Mouse (Mus musculus): ENCODE data around the gene Tagln2. TPM values are rescaled to one million over a fixed set of nuclear protein-coding genes. Genes with fewer than 3 reads are reported as not detected.

Gene Tagln2
- polyA plus RNA-seq, 1 experiment: 393 TPM

DNA sequence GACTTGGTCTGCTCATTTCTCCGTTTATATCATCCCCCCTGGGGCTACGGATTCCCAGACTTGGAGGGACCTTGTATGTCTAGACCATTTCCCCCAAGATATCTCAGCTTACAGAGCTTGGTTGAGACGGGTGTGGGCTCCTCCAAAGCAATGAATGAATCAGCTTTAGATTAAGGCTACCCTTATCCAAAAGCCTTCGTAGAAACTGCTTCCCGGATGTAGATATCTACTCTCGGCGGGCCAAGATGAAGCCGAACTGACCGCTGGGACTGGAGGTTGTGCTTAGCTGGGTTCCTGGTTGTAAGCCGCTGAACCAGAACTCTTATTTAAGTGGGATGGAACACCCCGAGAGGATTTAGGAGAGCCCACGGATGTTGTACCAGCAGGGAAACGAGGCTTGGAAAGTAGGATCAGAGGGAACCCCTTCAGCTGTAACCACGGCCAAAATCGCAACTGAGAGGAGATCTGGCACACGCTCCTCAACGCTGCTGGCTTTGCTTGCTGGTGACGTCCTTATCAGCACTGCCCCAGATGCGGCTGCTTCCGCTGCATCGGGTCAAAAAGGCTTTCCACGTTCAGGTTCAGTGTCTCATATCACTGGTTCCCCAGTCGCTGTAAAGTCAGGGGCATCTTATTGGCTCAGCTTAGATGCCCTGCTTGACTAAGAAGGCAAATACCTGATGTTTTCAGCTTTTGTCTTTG is 26.7 kb downstream of the Tagln2 start:
- no peak overlapping the region for H3K4me2 ChIP-seq (ENCODE audit: low read depth)
- H3K36me3 ChIP-seq (ENCODE audit: control insufficient read depth, insufficient read depth): no peaks in the 10 kb centered on the region
- H3K4me3 ChIP-seq: no peak overlapping the region
- no peaks in the 10 kb centered on the region for H3K27me3 ChIP-seq (ENCODE audit: control insufficient read depth, insufficient read depth, insufficient read length)
- H3K79me2 ChIP-seq (ENCODE audit: control insufficient read depth, insufficient read depth): no peaks in the 10 kb centered on the region
- TF ChIP-seq MYOD1 (IDR thresholded peaks at IDR 0.05; ENCODE audit: control insufficient read depth in 1 of 3, insufficient read length in 2 of 3, low read depth in 2 of 3) (no peak), USF1 (IDR thresholded peaks at IDR 0.05; ENCODE audit: low read depth) (no peak), MAX (IDR thresholded peaks at IDR 0.05; ENCODE audit: low read depth) (no peak), E2F4 (IDR thresholded peaks at IDR 0.05; ENCODE audit: insufficient read depth) (no peak), POLR2AphosphoS2 (IDR thresholded peaks at IDR 0.05; ENCODE audit: insufficient read length, low read depth) (no peak), TCF12 (IDR thresholded peaks at IDR 0.05; ENCODE audit: insufficient read depth, poor library complexity, severe bottlenecking) (no peak), REST (IDR thresholded peaks at IDR 0.05; ENCODE audit: insufficient read depth, insufficient read length) (no peak), MYOG (IDR thresholded peaks at IDR 0.05; ENCODE audit: control insufficient read depth in 1 of 3, insufficient read depth in 1 of 3, insufficient read length in 2 of 3, low read depth in 2 of 3) (no peak), SRF (IDR thresholded peaks at IDR 0.05; ENCODE audit: control insufficient read depth, insufficient read length, low read depth) (no peak), CEBPB (IDR thresholded peaks at IDR 0.05; ENCODE audit: insufficient read depth, poor library complexity, severe bottlenecking) (no peak), POLR2A (IDR thresholded peaks at IDR 0.05; ENCODE audit: insufficient read length, low read depth) (no peak), TCF3 (IDR thresholded peaks at IDR 0.05; ENCODE audit: insufficient read length, low read depth) (no peak)
- H3ac ChIP-seq (ENCODE audit: control insufficient read depth, insufficient read length): no peak overlapping the region

DNA sequence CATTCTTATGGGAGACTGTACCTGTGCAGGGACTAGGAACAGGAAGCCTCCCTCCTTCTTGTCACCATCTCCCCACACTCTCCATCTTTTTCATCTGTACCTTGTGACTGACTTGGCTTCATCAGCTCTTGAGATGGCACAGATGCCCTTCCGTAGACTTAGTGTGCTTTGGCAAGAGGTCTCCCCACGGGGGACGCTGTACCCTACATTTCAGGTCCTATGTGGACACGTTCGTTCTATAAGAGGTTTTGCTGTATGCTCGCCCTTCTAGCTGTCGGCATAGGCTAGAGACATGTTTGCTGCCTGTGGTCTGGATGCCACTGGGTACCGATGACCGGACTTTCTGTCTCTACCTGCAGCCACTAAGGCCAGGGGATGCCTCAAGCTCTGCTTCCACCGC is 27.6 kb downstream of the Tagln2 start:
- Histone ChIP-seq H3K27me3 (ENCODE audit: control insufficient read depth, insufficient read depth, insufficient read length) (no peaks in the 10 kb centered on the region), H3K36me3 (ENCODE audit: control insufficient read depth, insufficient read depth) (no peaks in the 10 kb centered on the region), H3ac (ENCODE audit: control insufficient read depth, insufficient read length) (no peak overlapping the region), H3K4me2 (ENCODE audit: low read depth) (no peak overlapping the region), H3K4me3 (no peak overlapping the region), H3K79me2 (ENCODE audit: control insufficient read depth, insufficient read depth) (no peaks in the 10 kb centered on the region)
- TF ChIP-seq USF1 (IDR thresholded peaks at IDR 0.05; ENCODE audit: low read depth) (no peak), POLR2AphosphoS2 (IDR thresholded peaks at IDR 0.05; ENCODE audit: insufficient read length, low read depth) (no peak), E2F4 (IDR thresholded peaks at IDR 0.05; ENCODE audit: insufficient read depth) (no peak), TCF3 (IDR thresholded peaks at IDR 0.05; ENCODE audit: insufficient read length, low read depth) (no peak), CEBPB (IDR thresholded peaks at IDR 0.05; ENCODE audit: insufficient read depth, poor library complexity, severe bottlenecking) (no peak), POLR2A (IDR thresholded peaks at IDR 0.05; ENCODE audit: insufficient read length, low read depth) (no peak), SRF (IDR thresholded peaks at IDR 0.05; ENCODE audit: control insufficient read depth, insufficient read length, low read depth) (no peak), MYOD1 (IDR thresholded peaks at IDR 0.05; ENCODE audit: control insufficient read depth in 1 of 3, insufficient read length in 2 of 3, low read depth in 2 of 3) (no peak)

- Histone ChIP-seq H3ac (ENCODE audit: control insufficient read depth, insufficient read length) (no peak overlapping the region), H3K4me2 (ENCODE audit: low read depth) (no peak overlapping the region), H3K27me3 (ENCODE audit: control insufficient read depth, insufficient read depth, insufficient read length) (no peaks in the 10 kb centered on the region), H3K4me3 (no peak overlapping the region), H3K79me2 (ENCODE audit: control insufficient read depth, insufficient read depth) (no peaks in the 10 kb centered on the region), H3K36me3 (ENCODE audit: control insufficient read depth, insufficient read depth) (no peaks in the 10 kb centered on the region)
- TF ChIP-seq CEBPB (IDR thresholded peaks at IDR 0.05; ENCODE audit: insufficient read depth, poor library complexity, severe bottlenecking): no peak
- no peak for TF ChIP-seq MAX (IDR thresholded peaks at IDR 0.05; ENCODE audit: low read depth)
- no peak for TF ChIP-seq POLR2AphosphoS2 (IDR thresholded peaks at IDR 0.05; ENCODE audit: insufficient read length, low read depth)
These were observed 28.9 kb downstream of the Tagln2 start for GRCm38 (mm10) chr1:172528701-172529100.

DNA sequence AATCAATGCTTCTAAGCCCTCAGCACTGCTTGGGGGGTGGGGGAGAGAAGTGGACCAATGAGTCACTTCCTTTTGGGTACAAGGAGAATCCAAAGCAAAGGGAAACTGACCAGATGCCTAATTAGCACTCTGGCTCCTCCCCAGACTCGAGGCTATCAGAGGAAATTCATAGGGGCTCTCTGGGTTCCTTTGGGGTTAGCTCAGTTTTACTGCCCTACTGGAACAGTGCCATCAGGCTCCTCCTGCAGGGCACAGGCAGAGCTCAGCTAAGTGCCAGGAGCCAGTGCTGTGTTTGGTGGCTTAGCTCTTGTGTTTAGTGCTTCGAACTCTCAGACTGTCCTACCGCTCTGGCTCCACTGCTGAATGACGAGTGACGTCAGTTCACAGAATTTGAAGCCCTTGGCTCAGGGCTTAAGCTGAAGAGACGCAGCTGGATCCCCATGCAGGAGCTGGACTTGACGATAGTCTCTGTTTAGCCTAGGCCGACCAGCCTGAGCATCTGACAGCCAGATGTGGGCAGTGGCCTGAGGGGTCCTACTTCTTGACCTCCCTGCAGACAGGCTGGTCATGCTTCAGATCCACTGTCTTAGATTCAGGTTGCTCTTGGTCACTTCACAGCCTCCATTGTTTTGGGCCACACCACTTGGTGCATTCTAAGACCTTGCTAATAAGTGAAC is 30.8 kb downstream of the Tagln2 start:
- no peak overlapping the region for H3K4me3 ChIP-seq
- no peaks in the 10 kb centered on the region for H3K36me3 ChIP-seq (ENCODE audit: control insufficient read depth, insufficient read depth)
- TF ChIP-seq E2F4 (IDR thresholded peaks at IDR 0.05; ENCODE audit: insufficient read depth): no peak
- TF ChIP-seq MYOG (IDR thresholded peaks at IDR 0.05; ENCODE audit: control insufficient read depth in 1 of 3, insufficient read depth in 1 of 3, insufficient read length in 2 of 3, low read depth in 2 of 3): no peak
- no peak for TF ChIP-seq MAX (IDR thresholded peaks at IDR 0.05; ENCODE audit: low read depth)
- TF ChIP-seq POLR2AphosphoS2 (IDR thresholded peaks at IDR 0.05; ENCODE audit: insufficient read length, low read depth): no peak
- no peak for TF ChIP-seq SRF (IDR thresholded peaks at IDR 0.05; ENCODE audit: control insufficient read depth, insufficient read length, low read depth)
- no peak for TF ChIP-seq REST (IDR thresholded peaks at IDR 0.05; ENCODE audit: insufficient read depth, insufficient read length)
- no peak for TF ChIP-seq TCF3 (IDR thresholded peaks at IDR 0.05; ENCODE audit: insufficient read length, low read depth)
- no peak for TF ChIP-seq POLR2A (IDR thresholded peaks at IDR 0.05; ENCODE audit: insufficient read length, low read depth)
- no peak overlapping the region for H3ac ChIP-seq (ENCODE audit: control insufficient read depth, insufficient read length)
- H3K79me2 ChIP-seq (ENCODE audit: control insufficient read depth, insufficient read depth): no peaks in the 10 kb centered on the region
- no peaks in the 10 kb centered on the region for H3K27me3 ChIP-seq (ENCODE audit: control insufficient read depth, insufficient read depth, insufficient read length)
- peak overlapping the region; percentile 12 for H3K4me2 ChIP-seq (ENCODE audit: low read depth)

DNA sequence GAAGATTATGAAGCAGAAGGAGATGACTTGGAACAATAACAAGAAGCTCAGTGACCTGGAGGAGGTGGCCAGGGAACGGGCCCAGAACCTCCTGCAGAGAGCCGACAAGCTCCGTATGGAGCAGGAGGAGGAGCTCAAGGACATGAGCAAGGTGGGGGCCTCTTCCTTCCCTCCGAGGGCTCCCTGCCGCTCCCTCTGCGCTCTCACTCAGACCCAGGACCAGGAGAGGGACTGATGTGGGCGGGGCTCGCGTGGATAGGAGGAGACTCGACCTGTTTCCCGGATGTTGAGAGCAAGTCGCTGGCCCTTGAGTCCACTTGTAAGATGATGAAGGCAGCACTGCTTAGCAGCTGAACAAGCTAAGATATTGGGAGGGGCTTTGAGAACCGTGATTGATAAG is 32.7 kb downstream of the Tagln2 start:
- H3K4me3 ChIP-seq: no peak overlapping the region
- TF ChIP-seq USF1 (IDR thresholded peaks at IDR 0.05; ENCODE audit: low read depth) (no peak), MYOD1 (IDR thresholded peaks at IDR 0.05; ENCODE audit: control insufficient read depth in 1 of 3, insufficient read length in 2 of 3, low read depth in 2 of 3) (no peak), SRF (IDR thresholded peaks at IDR 0.05; ENCODE audit: control insufficient read depth, insufficient read length, low read depth) (no peak), MAX (IDR thresholded peaks at IDR 0.05; ENCODE audit: low read depth) (no peak), POLR2A (IDR thresholded peaks at IDR 0.05; ENCODE audit: insufficient read length, low read depth) (no peak), CEBPB (IDR thresholded peaks at IDR 0.05; ENCODE audit: insufficient read depth, poor library complexity, severe bottlenecking) (no peak), TCF12 (IDR thresholded peaks at IDR 0.05; ENCODE audit: insufficient read depth, poor library complexity, severe bottlenecking) (no peak), REST (IDR thresholded peaks at IDR 0.05; ENCODE audit: insufficient read depth, insufficient read length) (no peak), POLR2AphosphoS2 (IDR thresholded peaks at IDR 0.05; ENCODE audit: insufficient read length, low read depth) (no peak), E2F4 (IDR thresholded peaks at IDR 0.05; ENCODE audit: insufficient read depth) (no peak), TCF3 (IDR thresholded peaks at IDR 0.05; ENCODE audit: insufficient read length, low read depth) (no peak), MYOG (IDR thresholded peaks at IDR 0.05; ENCODE audit: control insufficient read depth in 1 of 3, insufficient read depth in 1 of 3, insufficient read length in 2 of 3, low read depth in 2 of 3) (no peak)

More for the DNA sequence above, 32.7 kb downstream of the Tagln2 start:
- H3K27me3 ChIP-seq (ENCODE audit: control insufficient read depth, insufficient read depth, insufficient read length): no peaks in the 10 kb centered on the region
- no peak overlapping the region for H3ac ChIP-seq (ENCODE audit: control insufficient read depth, insufficient read length)
- no peak overlapping the region for H3K4me2 ChIP-seq (ENCODE audit: low read depth)
- no peaks in the 10 kb centered on the region for H3K79me2 ChIP-seq (ENCODE audit: control insufficient read depth, insufficient read depth)
- no peaks in the 10 kb centered on the region for H3K36me3 ChIP-seq (ENCODE audit: control insufficient read depth, insufficient read depth)
